Mouse (Mus musculus): ENCODE results near the gene Lpcat1.

GRCm38 (mm10) chr13:73441032-73441431, 26.0 kb upstream of the Lpcat1 start:
- TF ChIP-seq CTCF (IDR thresholded peaks at IDR 0.05; ENCODE audit: borderline replicate concordance, insufficient read depth, low read depth, low read length) (no peak), POLR2A (IDR thresholded peaks at IDR 0.05; ENCODE audit: borderline replicate concordance, insufficient read depth, low read length) (no peak)

Measured in cerebellum, adult 2 months (tissue).